Mouse (Mus musculus): ENCODE measurements around the gene Hnrnph1. TPM values are rescaled to one million over a fixed set of nuclear protein-coding genes. Genes with fewer than 3 reads are reported as not detected.
A peak's percentile ranks its signal among the peaks of the same experiment; 100 is the strongest.

The Hnrnph1 gene
- polyA plus RNA-seq, 1 experiment: 271 TPM

DNA sequence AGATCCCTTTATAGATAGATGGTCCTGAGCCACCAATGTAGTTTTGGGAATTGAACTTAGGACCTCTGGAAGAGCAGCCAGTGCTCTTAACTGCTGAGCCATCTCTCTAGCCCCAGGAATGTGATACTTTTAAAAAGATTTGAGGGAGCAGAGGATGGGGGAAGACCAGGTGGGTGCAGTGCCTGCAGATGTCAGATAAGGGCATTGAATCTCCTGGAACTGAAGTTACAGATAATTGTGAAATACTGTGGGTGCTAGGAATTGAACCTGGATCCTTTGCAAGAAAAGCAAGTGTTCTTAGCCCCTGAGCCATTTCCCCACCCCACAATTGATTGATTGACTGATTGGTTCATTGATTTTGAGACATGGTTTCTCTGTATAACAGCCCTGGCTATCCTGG lies 11.5 kb upstream of the Hnrnph1 start:
- peaks cover 4% of the 10 kb centered on the region; the same call in 1 of the 2 replicates for H3K4me1 ChIP-seq (ENCODE audit: control insufficient read depth, insufficient read depth, low read length)
- TF ChIP-seq CTCF (IDR thresholded peaks at IDR 0.05; ENCODE audit: control insufficient read depth, insufficient read depth, low read length): no peak
- TF ChIP-seq POLR2A (IDR thresholded peaks at IDR 0.05; ENCODE audit: borderline replicate concordance, control insufficient read depth, low read depth, low read length): no peak
- H3K27ac ChIP-seq (ENCODE audit: control insufficient read depth, insufficient read depth, low read depth, low read length, poor library complexity): no peak overlapping the region
- H3K4me3 ChIP-seq (replicated peaks; ENCODE audit: control insufficient read depth, low read depth, low read length): no peak overlapping the region

DNA sequence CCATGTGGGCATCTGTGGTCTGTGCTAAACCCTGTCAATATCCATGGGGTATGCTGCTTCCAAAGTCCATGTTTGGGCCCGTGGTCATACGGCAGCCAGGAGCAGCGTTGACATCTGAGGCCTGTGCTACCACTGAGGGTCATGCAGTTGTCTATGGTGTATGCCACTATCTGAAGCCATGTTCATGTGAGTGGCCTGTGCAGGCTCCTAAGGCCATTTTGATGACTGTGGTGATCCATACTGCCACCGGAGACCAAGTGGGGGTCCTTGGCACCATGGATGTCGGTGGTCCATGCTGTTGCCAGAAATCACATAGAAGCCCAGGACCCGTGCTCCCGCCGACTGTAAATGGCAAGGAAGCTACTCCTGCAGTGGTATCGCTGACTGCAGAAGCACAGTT lies 9.3 kb upstream of the Hnrnph1 start:
- TF ChIP-seq POLR2A (IDR thresholded peaks at IDR 0.05; ENCODE audit: borderline replicate concordance, control insufficient read depth, low read depth, low read length) (no peak), CTCF (IDR thresholded peaks at IDR 0.05; ENCODE audit: control insufficient read depth, insufficient read depth, low read length) (no peak)
- 91% methylated on average over 9 of the region's 9 CpGs for WGBS
- Histone ChIP-seq H3K27ac (ENCODE audit: control insufficient read depth, insufficient read depth, low read depth, low read length, poor library complexity) (no peak overlapping the region), H3K4me3 (replicated peaks; ENCODE audit: control insufficient read depth, low read depth, low read length) (no peak overlapping the region), H3K4me1 (ENCODE audit: control insufficient read depth, insufficient read depth, low read length) (peaks cover 4% of the 10 kb centered on the region; the same call in 1 of the 2 replicates)

DNA sequence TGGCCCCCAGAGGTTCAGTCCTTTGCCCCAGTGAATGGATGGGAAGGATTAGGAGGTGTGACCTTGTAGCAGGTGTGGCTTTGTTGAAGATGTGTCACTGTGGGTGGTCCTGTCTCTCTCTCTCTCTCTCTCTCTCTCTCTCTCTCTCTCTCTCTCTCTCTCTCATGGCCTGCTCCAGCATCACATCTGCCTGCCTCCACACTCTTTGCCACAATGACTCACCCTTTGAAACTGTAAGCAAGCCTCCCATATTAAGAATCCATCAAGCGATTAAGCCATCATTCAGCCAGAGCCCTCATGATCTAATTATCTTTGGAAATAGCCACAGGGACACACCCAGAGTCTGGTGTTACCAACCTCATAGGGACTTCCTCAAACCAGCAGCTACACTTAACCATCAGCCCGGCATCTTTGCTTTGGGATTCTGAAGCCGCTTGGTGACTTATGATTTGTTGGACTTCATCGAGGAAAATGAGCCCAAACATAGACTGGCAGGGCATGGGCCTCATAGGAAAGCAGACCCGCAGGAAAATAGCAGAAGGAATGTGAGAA lies 7.4 kb upstream of the Hnrnph1 start:
- Histone ChIP-seq H3K27ac (ENCODE audit: control insufficient read depth, insufficient read depth, low read depth, low read length, poor library complexity) (peak overlapping the region; percentile 61; the same call in 1 of the 2 replicates), H3K4me1 (ENCODE audit: control insufficient read depth, insufficient read depth, low read length) (peaks cover 4% of the 10 kb centered on the region; the same call in 1 of the 2 replicates), H3K4me3 (replicated peaks; ENCODE audit: control insufficient read depth, low read depth, low read length) (no peak overlapping the region)
- WGBS: 55% methylated on average over 5 of the region's 5 CpGs
- TF ChIP-seq CTCF (IDR thresholded peaks at IDR 0.05; ENCODE audit: control insufficient read depth, insufficient read depth, low read length) (no peak), POLR2A (IDR thresholded peaks at IDR 0.05; ENCODE audit: borderline replicate concordance, control insufficient read depth, low read depth, low read length) (no peak)

DNA sequence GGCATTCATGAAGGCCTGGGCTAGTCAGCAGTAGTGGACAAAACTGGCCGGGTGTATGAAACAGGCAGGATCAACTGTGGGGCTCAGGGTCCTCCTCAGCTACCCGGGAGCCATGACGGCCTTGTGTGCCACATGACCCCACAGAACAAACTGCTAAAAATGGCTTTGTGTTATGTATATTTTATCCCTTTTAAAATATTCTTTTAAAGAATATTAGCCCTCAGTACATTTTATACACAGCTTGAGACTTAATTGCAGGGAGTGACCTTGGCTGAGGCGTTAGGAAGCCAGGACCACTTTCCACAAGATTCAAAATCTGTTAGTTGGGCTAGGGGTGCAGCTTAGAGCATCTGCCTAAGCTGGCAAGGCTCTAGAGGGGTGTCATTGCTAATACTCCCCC lies 5.8 kb upstream of the Hnrnph1 start:
- H3K27ac ChIP-seq (ENCODE audit: control insufficient read depth, insufficient read depth, low read depth, low read length, poor library complexity): no peak overlapping the region
- H3K4me1 ChIP-seq (ENCODE audit: control insufficient read depth, insufficient read depth, low read length): peaks cover 4% of the 10 kb centered on the region; the same call in 1 of the 2 replicates
- H3K4me3 ChIP-seq (replicated peaks; ENCODE audit: control insufficient read depth, low read depth, low read length): no peak overlapping the region
- TF ChIP-seq POLR2A (IDR thresholded peaks at IDR 0.05; ENCODE audit: borderline replicate concordance, control insufficient read depth, low read depth, low read length) (no peak), CTCF (IDR thresholded peaks at IDR 0.05; ENCODE audit: control insufficient read depth, insufficient read depth, low read length) (no peak)
- 72% methylated on average over 4 of the region's 4 CpGs for WGBS

DNA sequence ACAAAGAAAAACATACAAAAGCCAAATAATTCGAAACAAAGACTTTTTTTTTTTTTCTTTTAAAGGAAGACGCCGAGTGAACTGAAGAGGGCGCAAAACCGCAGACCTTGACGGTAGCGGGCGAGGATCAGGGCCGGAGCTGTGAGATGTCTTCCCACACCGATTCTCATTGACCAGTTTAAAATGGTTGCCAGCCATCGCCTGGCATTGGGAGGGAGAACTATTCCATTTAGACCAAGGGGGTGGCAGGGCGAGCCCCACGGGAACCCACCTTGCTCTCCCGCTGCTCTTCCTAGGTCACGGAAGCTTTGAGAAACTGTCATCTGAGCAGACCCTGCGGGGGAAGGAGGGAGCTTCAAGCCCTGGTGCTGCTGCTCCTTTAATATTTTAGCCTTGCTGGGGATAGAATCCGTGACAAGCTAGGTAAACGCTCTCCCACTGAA lies 5.4 kb upstream of the Hnrnph1 start:
- H3K27ac ChIP-seq (ENCODE audit: control insufficient read depth, insufficient read depth, low read depth, low read length, poor library complexity): peak overlapping the region; percentile 28; the same call in 1 of the 2 replicates
- H3K4me3 ChIP-seq (replicated peaks; ENCODE audit: control insufficient read depth, low read depth, low read length): peak overlapping the region; percentile 63
- H3K4me1 ChIP-seq (ENCODE audit: control insufficient read depth, insufficient read depth, low read length): peaks cover 5% of the 10 kb centered on the region; the same call in 1 of the 2 replicates
- TF ChIP-seq POLR2A (IDR thresholded peaks at IDR 0.05; ENCODE audit: borderline replicate concordance, control insufficient read depth, low read depth, low read length) (no peak; the same call in 1 of the 2 replicates), CTCF (IDR thresholded peaks at IDR 0.05; ENCODE audit: control insufficient read depth, insufficient read depth, low read length) (peak; percentile 54)
- WGBS: 2% methylated on average over 18 of the region's 18 CpGs

DNA sequence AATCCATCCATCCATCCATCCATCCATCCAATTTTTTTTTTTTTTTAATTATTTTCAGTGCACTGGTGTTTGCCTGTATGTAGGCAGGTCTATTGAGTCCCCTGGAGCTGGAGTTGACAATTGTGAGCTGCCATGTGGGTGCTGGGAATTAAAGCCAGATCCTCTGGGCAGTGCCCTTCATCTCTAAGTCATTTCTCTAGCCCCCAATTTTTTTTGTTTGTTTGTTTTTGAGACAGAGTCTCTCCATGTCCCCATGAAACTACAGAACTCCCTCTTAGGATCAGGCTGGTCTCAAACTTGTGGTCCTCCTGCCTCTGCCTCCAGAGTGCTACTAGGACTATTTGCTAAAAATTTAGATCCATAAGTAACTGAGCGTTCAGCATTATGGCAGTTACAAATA lies 4.9 kb upstream of the Hnrnph1 start:
- TF ChIP-seq POLR2A (IDR thresholded peaks at IDR 0.05; ENCODE audit: borderline replicate concordance, control insufficient read depth, low read depth, low read length) (no peak), CTCF (IDR thresholded peaks at IDR 0.05; ENCODE audit: control insufficient read depth, insufficient read depth, low read length) (no peak)
- Histone ChIP-seq H3K4me1 (ENCODE audit: control insufficient read depth, insufficient read depth, low read length) (peaks cover 5% of the 10 kb centered on the region; the same call in 1 of the 2 replicates), H3K4me3 (replicated peaks; ENCODE audit: control insufficient read depth, low read depth, low read length) (no peak overlapping the region), H3K27ac (ENCODE audit: control insufficient read depth, insufficient read depth, low read depth, low read length, poor library complexity) (no peak overlapping the region)
- WGBS: 91% methylated on average over 1 of the region's 1 CpGs

DNA sequence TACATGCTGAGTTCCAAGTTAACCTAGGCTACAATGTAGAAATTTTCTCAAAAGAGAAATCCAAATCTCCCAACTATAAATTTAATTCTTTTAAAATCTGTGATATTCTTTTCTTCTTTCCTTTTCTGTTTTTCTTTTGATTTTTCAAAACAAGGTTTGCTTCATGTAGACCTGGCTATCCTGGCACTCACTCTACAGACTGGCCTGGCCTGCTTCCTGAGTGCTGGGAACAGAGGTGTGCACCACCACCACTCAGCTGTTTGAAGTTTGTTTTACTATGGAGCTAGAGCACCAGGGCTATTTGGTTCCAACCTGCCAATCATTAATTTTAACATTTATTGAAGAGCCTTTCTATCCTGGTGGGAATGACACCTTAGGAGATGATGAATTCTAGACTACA lies 3.7 kb upstream of the Hnrnph1 start:
- H3K27ac ChIP-seq (ENCODE audit: control insufficient read depth, insufficient read depth, low read depth, low read length, poor library complexity): no peak overlapping the region
- TF ChIP-seq POLR2A (IDR thresholded peaks at IDR 0.05; ENCODE audit: borderline replicate concordance, control insufficient read depth, low read depth, low read length): no peak
- no peak for TF ChIP-seq CTCF (IDR thresholded peaks at IDR 0.05; ENCODE audit: control insufficient read depth, insufficient read depth, low read length)
- no peak overlapping the region for H3K4me3 ChIP-seq (replicated peaks; ENCODE audit: control insufficient read depth, low read depth, low read length)
- peaks cover 5% of the 10 kb centered on the region; the same call in 1 of the 2 replicates for H3K4me1 ChIP-seq (ENCODE audit: control insufficient read depth, insufficient read depth, low read length)

DNA sequence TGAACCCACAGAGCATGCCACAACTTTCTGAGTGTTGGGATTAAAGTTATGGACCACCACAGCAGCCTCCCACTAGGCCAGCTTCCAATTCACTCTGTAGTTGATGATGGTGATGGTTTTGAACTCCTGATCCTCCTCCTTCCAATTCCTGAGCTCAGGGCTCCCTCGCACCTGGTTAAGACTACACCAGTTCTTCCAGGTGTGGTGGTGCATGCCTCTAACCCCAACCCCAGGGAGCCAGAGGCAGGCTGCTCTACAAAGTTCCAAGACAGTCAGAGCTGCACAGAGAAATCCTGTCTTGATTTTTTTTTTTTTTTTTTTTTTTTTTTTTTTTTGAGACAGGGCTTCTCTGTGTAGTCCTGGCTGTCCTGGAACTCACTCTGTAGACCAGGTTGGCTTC lies 3.2 kb upstream of the Hnrnph1 start:
- peaks cover 5% of the 10 kb centered on the region; the same call in 1 of the 2 replicates for H3K4me1 ChIP-seq (ENCODE audit: control insufficient read depth, insufficient read depth, low read length)
- WGBS: 93% methylated on average over 1 of the region's 1 CpGs
- H3K4me3 ChIP-seq (replicated peaks; ENCODE audit: control insufficient read depth, low read depth, low read length): no peak overlapping the region
- TF ChIP-seq POLR2A (IDR thresholded peaks at IDR 0.05; ENCODE audit: borderline replicate concordance, control insufficient read depth, low read depth, low read length): no peak
- H3K27ac ChIP-seq (ENCODE audit: control insufficient read depth, insufficient read depth, low read depth, low read length, poor library complexity): no peak overlapping the region
